Mouse (Mus musculus) ES-Bruce4 (cell line): Measurements from ENCODE around the gene Trex2. TPM values are rescaled to one million over a fixed set of nuclear protein-coding genes. Genes with fewer than 3 reads are reported as not detected.
"Not testable (repeated sequence)": the region's sequence is repeated elsewhere in the genome, so short reads cannot be mapped to it uniquely, and the experiment has no call there.

ENCODE experiments used
- H3K27ac ChIP-seq: 2 replicates; pipeline ENCODE4 v1.5.1; 2012; ENCODE audit warnings: low read length, inconsistent platforms; ENCODE audit not compliant: insufficient read depth
- H3K27me3 ChIP-seq: 2 replicates; pipeline ENCODE4 v1.6.1; 2012; ENCODE audit warnings: mild to moderate bottlenecking, low read length, inconsistent platforms; ENCODE audit not compliant: control insufficient read depth, poor library complexity, insufficient read depth, severe bottlenecking
- H3K36me3 ChIP-seq: 2 replicates; pipeline ENCODE4 v1.6.1; 2012; ENCODE audit warnings: inconsistent platforms, mild to moderate bottlenecking, low read length, moderate library complexity; ENCODE audit not compliant: control insufficient read depth, poor library complexity, insufficient read depth, severe bottlenecking
- H3K4me1 ChIP-seq: one replicate; pipeline ENCODE4 v1.8.1; 2011; ENCODE audit warnings: low read length; ENCODE audit not compliant: control insufficient read depth, insufficient read depth
- H3K4me3 ChIP-seq: 2 replicates; pipeline ENCODE4 v1.5.1; 2011; ENCODE audit warnings: low read depth, mild to moderate bottlenecking, low read length
- H3K9ac ChIP-seq: 2 replicates; pipeline ENCODE4 v1.6.1; 2012; ENCODE audit warnings: low read depth, mild to moderate bottlenecking, inconsistent platforms; ENCODE audit not compliant: poor library complexity, severe bottlenecking
- H3K9me3 ChIP-seq: replicated peaks from 2 replicates; pipeline ENCODE4 v1.6.1; 2012; ENCODE audit warnings: mild to moderate bottlenecking, low read length, inconsistent platforms; ENCODE audit not compliant: control insufficient read depth, poor library complexity, insufficient read depth, severe bottlenecking
- CTCF ChIP-seq: IDR thresholded peaks from one replicate; pipeline ENCODE4 v1.8.1; 2011; ENCODE audit warnings: low read depth, low read length
- EP300 ChIP-seq: IDR thresholded peaks from 2 replicates; pipeline ENCODE4 v1.6.1; 2011; ENCODE audit warnings: low read depth, low read length; ENCODE audit not compliant: insufficient read depth
- POLR2A ChIP-seq: IDR thresholded peaks from one replicate; pipeline ENCODE4 v1.8.1; 2011; ENCODE audit warnings: low read length; ENCODE audit not compliant: insufficient read depth
- polyA plus RNA-seq: library from polyadenylated mRNA; stranded (reverse); fragments of >200 nt; gene quantifications from 2 replicates; pipeline ENCODE4 v1.2.4, GENCODE M21; 2011; ENCODE audit warnings: low read depth; ENCODE audit not compliant: missing spikeins, insufficient read depth, insufficient read length

Gene Trex2
- polyA plus RNA-seq, 1 experiment = not detected

GRCm38 (mm10) chrX:73401616-73402015, 33.5 kb downstream of the Trex2 start:
- Histone ChIP-seq H3K4me3 (peak overlapping the region; percentile 27; the same call in 1 of the 2 replicates), H3K27ac (no peak overlapping the region), H3K9ac (no peak overlapping the region), H3K27me3 (no peaks in the 10 kb centered on the region), H3K9me3 (no peaks in the 10 kb centered on the region), H3K4me1 (no peaks in the 10 kb centered on the region), H3K36me3 (no peaks in the 10 kb centered on the region)
- no peak for TF ChIP-seq EP300
- no peak for TF ChIP-seq CTCF
- no peak for TF ChIP-seq POLR2A

- H3K27ac ChIP-seq = no peak overlapping the region
- TF ChIP-seq POLR2A = no peak
- TF ChIP-seq EP300 = no peak
- TF ChIP-seq CTCF = no peak
- no peaks in the 10 kb centered on the region for H3K27me3 ChIP-seq
- H3K4me1 ChIP-seq = no peaks in the 10 kb centered on the region
- H3K9me3 ChIP-seq = no peaks in the 10 kb centered on the region
- no peaks in the 10 kb centered on the region for H3K36me3 ChIP-seq
- peak overlapping the region; percentile 27 for H3K4me3 ChIP-seq
- H3K9ac ChIP-seq = no peak overlapping the region
Measured at GRCm38 (mm10) chrX:73400951-73401350, 34.2 kb downstream of the Trex2 start.

- not testable (repeated sequence) for H3K27ac ChIP-seq, H3K4me1 ChIP-seq, H3K9me3 ChIP-seq, H3K4me3 ChIP-seq, H3K9ac ChIP-seq, H3K27me3 ChIP-seq, H3K36me3 ChIP-seq
Measured at GRCm38 (mm10) chrX:73398636-73399035, 36.5 kb downstream of the Trex2 start, which contains the start of gene Gm18336. TSS of gene Gm18336 (minus strand) at chrX:73398736.

- Histone ChIP-seq H3K27ac (no peak overlapping the region), H3K9me3 (no peaks in the 10 kb centered on the region), H3K27me3 (no peaks in the 10 kb centered on the region), H3K36me3 (no peaks in the 10 kb centered on the region), H3K9ac (no peak overlapping the region), H3K4me3 (no peak overlapping the region), H3K4me1 (no peaks in the 10 kb centered on the region)
- TF ChIP-seq EP300 = no peak
- TF ChIP-seq CTCF = no peak
- TF ChIP-seq POLR2A = no peak
Measured at GRCm38 (mm10) chrX:73396446-73396845, 38.7 kb downstream of the Trex2 start.

- H3K4me1 ChIP-seq = no peaks in the 10 kb centered on the region
- H3K27me3 ChIP-seq = no peaks in the 10 kb centered on the region
- no peak overlapping the region for H3K27ac ChIP-seq
- TF ChIP-seq CTCF = no peak
- no peak overlapping the region for H3K9ac ChIP-seq
- no peaks in the 10 kb centered on the region for H3K36me3 ChIP-seq
- no peak overlapping the region for H3K4me3 ChIP-seq
- no peaks in the 10 kb centered on the region for H3K9me3 ChIP-seq
Measured at GRCm38 (mm10) chrX:73391481-73391880, 43.7 kb downstream of the Trex2 start.

- H3K4me3 ChIP-seq = no peak overlapping the region
- TF ChIP-seq POLR2A (no peak), CTCF (no peak), EP300 (no peak)
- H3K4me1 ChIP-seq = no peaks in the 10 kb centered on the region
- no peak overlapping the region for H3K27ac ChIP-seq
- no peaks in the 10 kb centered on the region for H3K27me3 ChIP-seq
- no peak overlapping the region for H3K9ac ChIP-seq
- H3K36me3 ChIP-seq = no peaks in the 10 kb centered on the region
- H3K9me3 ChIP-seq = no peaks in the 10 kb centered on the region
Measured at GRCm38 (mm10) chrX:73384924-73385323, 50.2 kb downstream of the Trex2 start.

GRCm38 (mm10) chrX:73384419-73384818, 50.7 kb downstream of the Trex2 start:
- Histone ChIP-seq H3K27ac (no peak overlapping the region), H3K9ac (no peak overlapping the region), H3K4me3 (no peak overlapping the region), H3K27me3 (no peaks in the 10 kb centered on the region), H3K36me3 (no peaks in the 10 kb centered on the region), H3K4me1 (no peaks in the 10 kb centered on the region), H3K9me3 (no peaks in the 10 kb centered on the region)
- no peak for TF ChIP-seq POLR2A
- TF ChIP-seq EP300 = no peak
- no peak for TF ChIP-seq CTCF

Other genes starting within 250 kb of the Trex2 start
- 0.21 TPM in 1 of 2 replicates, not detected in the other for gene Xlr3b, start 243.1 kb downstream of the Trex2 start, polyA plus RNA-seq
- 0.79 TPM in 1 of 2 replicates, not detected in the other for gene Xlr4b, start 221.0 kb downstream of the Trex2 start, polyA plus RNA-seq
- gene F8a, start 207.1 kb downstream of the Trex2 start, polyA plus RNA-seq = 2.5 and 3.8 TPM in 2 replicates
- gene Xlr4c, start 192.2 kb downstream of the Trex2 start, polyA plus RNA-seq = 0.75 TPM in 1 of 2 replicates, not detected in the other
- gene Xlr3c, start 170.0 kb downstream of the Trex2 start, polyA plus RNA-seq = 0.69 TPM in 1 of 2 replicates, not detected in the other
- gene Xlr5a, start 142.4 kb downstream of the Trex2 start, polyA plus RNA-seq = not detected in 2 replicates
- not detected in 2 replicates for gene Xlr5c, start 142.4 kb downstream of the Trex2 start, polyA plus RNA-seq
- gene Gm45015, start 98.5 kb downstream of the Trex2 start, polyA plus RNA-seq = not detected in 2 replicates
- gene Zfp275, start 92.7 kb downstream of the Trex2 start, polyA plus RNA-seq = 19.1 and 20.2 TPM in 2 replicates
- 0.73 TPM in 1 of 2 replicates, not detected in the other for gene Gm18336, start 36.6 kb downstream of the Trex2 start, polyA plus RNA-seq
- 0.12 TPM in 1 of 2 replicates, not detected in the other for gene Zfp92, start 24.2 kb downstream of the Trex2 start, polyA plus RNA-seq
- gene Haus7, start 23.7 kb upstream of the Trex2 start, polyA plus RNA-seq = 26.2 and 26.3 TPM in 2 replicates
- gene Bgn, start 48.3 kb upstream of the Trex2 start, polyA plus RNA-seq = 67.3 and 77.7 TPM in 2 replicates
- gene Atp2b3, start 67.7 kb upstream of the Trex2 start, polyA plus RNA-seq = 0.31 TPM in 1 of 2 replicates, not detected in the other
- 214 and 216 TPM in 2 replicates for gene Dusp9, start 204.1 kb upstream of the Trex2 start, polyA plus RNA-seq
- gene Pnck, start 224.8 kb upstream of the Trex2 start, polyA plus RNA-seq = 3.9 and 5.1 TPM in 2 replicates
- gene Slc6a8, start 237.8 kb upstream of the Trex2 start, polyA plus RNA-seq = 74.8 and 76.8 TPM in 2 replicates